In genomic region chr16:11035790-11036431, GRCm38 (mm10) we compare ENCODE assay signal across 8 mouse cellular contexts. TPM values are rescaled to one million over a fixed set of nuclear protein-coding genes. Genes with fewer than 3 reads are reported as not detected.
DNase-seq lines count a peak whose midpoint lies in the region; ATAC-seq and TF ChIP-seq lines count a peak whose summit lies in the region.

No protein-coding gene starts in this region.

- no peaks in the 10 kb centered on the region for H3K4me1 ChIP-seq in midbrain, embryonic 13.5 days (replicated peaks)
- H3K4me1 ChIP-seq in small intestine, adult 2 months (ENCODE audit: control insufficient read depth, insufficient read depth, insufficient read length, low read length) = no peaks in the 10 kb centered on the region

- intact Hi-C loops in gastrocnemius, postnatal 36 days (cut with DNase I) = loop anchor here (2.0 to 10.0 kb wide), 5 partner anchors 73 to 471 kb away; no protein-coding TSS in a partner anchor
- intact Hi-C loops in left cerebral cortex, postnatal 25 days (cut with DNase I) = loop anchor here (1.0 to 10.0 kb wide), 3 partner anchors 73 to 461 kb away; partner anchors contain the start of gene Zc3h7a

- H3K9me3 ChIP-seq in midbrain, embryonic 13.5 days = no peaks in the 10 kb centered on the region

- no peak for TF ChIP-seq POLR2A in small intestine, adult 2 months (IDR thresholded peaks at IDR 0.05; ENCODE audit: low read depth, low read length)

- H3K9ac ChIP-seq in midbrain, embryonic 13.5 days (replicated peaks) = no peak overlapping the region

- H3K27ac ChIP-seq in midbrain, embryonic 13.5 days = no peak overlapping the region
- H3K27ac ChIP-seq in small intestine, adult 2 months (ENCODE audit: insufficient read depth, low read depth, low read length) = no peak overlapping the region

- no peaks in the 10 kb centered on the region for H3K36me3 ChIP-seq in midbrain, embryonic 13.5 days
- H3K36me3 ChIP-seq in small intestine, adult 2 months (ENCODE audit: control insufficient read depth, insufficient read depth, low read length) = no peaks in the 10 kb centered on the region

- peak; percentile 87 for TF ChIP-seq CTCF in small intestine, adult 2 months (IDR thresholded peaks at IDR 0.05; ENCODE audit: extremely low read depth, insufficient read length, insufficient replicate concordance, low read depth, low read length)

- H3K4me3 ChIP-seq in midbrain, embryonic 13.5 days (replicated peaks) = no peak overlapping the region
- no peak overlapping the region for H3K4me3 ChIP-seq in small intestine, adult 2 months (ENCODE audit: low read depth, low read length)

- H3K27me3 ChIP-seq in midbrain, embryonic 13.5 days = no peaks in the 10 kb centered on the region
- H3K27me3 ChIP-seq in small intestine, adult 2 months (ENCODE audit: control insufficient read depth, insufficient read depth, low read length) = no peaks in the 10 kb centered on the region

- 27% methylated on average over 15 of the region's 15 CpGs for whole genome bisulfite sequencing in midbrain, embryonic 13.5 days
- WGBS in small intestine, adult 2 months = 27% methylated on average over 15 of the region's 15 CpGs

- peak; percentile 69 to 84 for DNase-seq in left cerebral cortex, adult 18-20 months (ENCODE audit: low spot score in 2 of 2)
- no peak for DNase-seq in left cerebral cortex, adult 11 months (ENCODE audit: low spot score)
- DNase-seq in gastrocnemius, postnatal 36 days = peak; percentile 61 to 64
- DNase-seq in left cerebral cortex, postnatal 25 days (ENCODE audit: low spot score in 2 of 2) = peak; percentile 69 to 70

- peak; percentile 90 for ATAC-seq in common myeloid progenitor, adult 5-6 weeks (replicated peaks; ENCODE audit: low read depth, poor library complexity, severe bottlenecking)
- peak; percentile 59 for ATAC-seq in inflammation-experienced regulatory T-cells, adult 6 months
- peak; percentile 59 for ATAC-seq in midbrain, embryonic 13.5 days

- H3K4me2 ChIP-seq in midbrain, embryonic 13.5 days (replicated peaks) = no peak overlapping the region

RNA-seq across cellular contexts. Expression of gene Snn, which starts 24.8 kb away (rescaled TPM):
- total RNA-seq in left cerebral cortex, adult 18-20 months (2021) = 100 to 1,000 TPM; 186 to 194 TPM
- 9.4 and 13.5 TPM in 2 replicates for total RNA-seq in common myeloid progenitor, adult 5-6 weeks (2017)
- total RNA-seq in gastrocnemius, postnatal 36 days (2021) = 1 to 10 TPM; 3.1 to 3.7 TPM
- polyA plus RNA-seq in inflammation-experienced regulatory T-cells, adult 6 months (2017; shearing (Covaris generic)) = 1 to 10 TPM in 2 of 3 experiments, under 1 TPM in 1; 0.84 to 1.3 (median 1.1) TPM
- 100 to 1,000 TPM; 165 to 179 TPM for total RNA-seq in left cerebral cortex, postnatal 25 days (2021)
- 133 and 140 TPM in 2 replicates for polyA plus RNA-seq in midbrain, embryonic 13.5 days (2015; fragmentation: Nextera tagmentation; extraction: Ambion mirVana)
- polyA plus RNA-seq in small intestine, adult 2 months (2012; rRNA removed) = 3.4 and 4.3 TPM in 2 replicates

RNA-seq across cellular contexts. Expression of gene Litaf, which starts 30.0 kb away (rescaled TPM):
- total RNA-seq in left cerebral cortex, adult 18-20 months (2021) = 10 to 100 TPM; 11.4 to 12.1 TPM
- total RNA-seq in common myeloid progenitor, adult 5-6 weeks (2017) = 18.4 and 22.3 TPM in 2 replicates
- 1 to 10 TPM; 7.4 to 8.8 TPM for total RNA-seq in gastrocnemius, postnatal 36 days (2021)
- polyA plus RNA-seq in inflammation-experienced regulatory T-cells, adult 6 months (2017; shearing (Covaris generic)) = 10 to 100 TPM; 29.9 to 99.4 (median 39.3) TPM
- 10 to 100 TPM in 1 of 2 experiments, 1 to 10 TPM in 1; 8.7 to 13.0 TPM for total RNA-seq in left cerebral cortex, postnatal 25 days (2021)
- 31.5 and 33.5 TPM in 2 replicates for polyA plus RNA-seq in midbrain, embryonic 13.5 days (2015; fragmentation: Nextera tagmentation; extraction: Ambion mirVana)
- 245 and 497 TPM in 2 replicates for polyA plus RNA-seq in small intestine, adult 2 months (2012; rRNA removed)

Comparison
In these comparisons a context has a peak if more than half of its experiments do, and no peak if none do; other contexts are left out.
1. RNA of gene Snn, which starts 24.8 kb away (total RNA-seq): 186 to 194 TPM in left cerebral cortex, adult 18-20 months and 165 to 179 TPM in left cerebral cortex, postnatal 25 days; 9.4 to 13.5 TPM in common myeloid progenitor, adult 5-6 weeks and 3.1 to 3.7 TPM in gastrocnemius, postnatal 36 days; every median in the first group is over 10 times any median in the second.
2. Peak in every context shown above with its lines, with median percentiles within 50 percentile points of each other: ATAC-seq.